Mouse (Mus musculus): ENCODE measurements around the gene Smpd2.

GRCm38 (mm10) chr10:41488877-41489276, 1.3 kb downstream of the Smpd2 start:
- TF ChIP-seq CTCF (IDR thresholded peaks at IDR 0.05; ENCODE audit: low read depth) (no peak), EP300 (optimal IDR thresholded peaks at IDR 0.05) (no peak)
